Mouse (Mus musculus): ENCODE results near the gene Cisd2.

Cisd2 gene

DNA sequence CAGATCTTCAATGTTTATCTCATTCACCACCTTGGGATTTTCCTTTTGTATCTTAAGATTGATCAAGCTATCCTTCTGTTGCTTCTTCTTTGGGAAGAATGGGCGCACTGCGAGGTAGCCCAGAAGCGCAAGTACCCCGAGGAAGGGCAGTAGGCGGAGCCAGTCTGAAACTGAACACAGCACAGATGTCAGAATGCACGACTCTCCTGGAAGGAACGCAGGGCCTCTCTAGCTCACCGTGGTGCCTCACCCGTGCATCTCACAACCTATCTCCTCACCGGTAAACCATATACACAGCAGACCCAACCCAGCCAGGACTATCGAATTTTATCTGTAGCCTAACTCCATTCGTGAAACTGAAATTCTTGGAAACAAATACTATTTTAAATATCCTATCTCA lies 12.7 kb downstream of the Cisd2 start:
- no peak for DNase-seq (ENCODE audit: low spot score in 2 of 2)

GRCm38 (mm10) chr3:135409219-135409618 lies 14.5 kb downstream of the Cisd2 start:
- DNase-seq (ENCODE audit: low spot score in 2 of 2), result no peak

GRCm38 (mm10) chr3:135407351-135407750 lies 16.4 kb downstream of the Cisd2 start:
- DNase-seq (ENCODE audit: low spot score in 2 of 2), result no peak

DNA sequence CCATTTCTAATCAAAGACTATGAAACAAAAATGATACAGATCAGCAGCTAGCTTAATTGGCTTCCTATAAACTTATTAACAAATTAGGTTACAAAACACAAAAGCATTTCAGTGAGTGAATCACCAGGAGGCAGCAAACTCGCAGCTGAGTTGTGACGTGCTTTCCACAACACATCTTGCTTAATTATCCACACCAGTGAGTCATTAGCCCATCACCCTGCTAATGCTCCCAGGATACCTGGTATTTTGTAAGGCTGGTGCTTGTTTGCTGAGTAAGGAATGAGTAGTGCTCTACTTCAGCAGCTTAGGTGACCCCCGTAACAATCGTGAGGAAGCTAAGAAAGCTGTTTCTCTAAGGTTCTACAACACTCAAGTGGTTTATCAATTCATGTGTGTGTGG lies 19.1 kb downstream of the Cisd2 start:
- no peak for DNase-seq (ENCODE audit: low spot score in 2 of 2)

DNA sequence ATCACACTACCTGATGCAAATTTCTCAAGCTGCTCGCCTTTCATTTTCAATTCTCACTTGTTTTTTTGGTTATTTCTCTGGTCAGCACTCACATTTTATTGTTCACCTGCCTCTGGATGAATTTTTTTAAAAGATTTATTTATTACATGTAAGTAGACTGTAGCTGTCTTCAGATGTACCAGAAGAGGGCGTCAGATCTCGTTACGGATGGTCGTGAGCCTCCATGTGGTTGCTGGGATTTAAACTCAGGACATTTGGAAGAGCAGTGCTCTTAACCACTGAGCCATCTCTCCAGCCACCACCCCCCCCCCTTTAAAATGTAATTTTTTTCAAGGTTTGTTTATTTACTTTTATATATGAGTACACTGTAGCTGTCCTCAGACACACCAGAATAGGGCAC lies 19.9 kb downstream of the Cisd2 start:
- DNase-seq (ENCODE audit: low spot score in 2 of 2), result no peak

- no peak for DNase-seq (ENCODE audit: low spot score in 2 of 2)
These were observed 20.5 kb downstream of the Cisd2 start for GRCm38 (mm10) chr3:135403211-135403610.

GRCm38 (mm10) chr3:135402201-135402658 lies 21.5 kb downstream of the Cisd2 start:
- DNase-seq (ENCODE audit: low spot score in 2 of 2), result peak; percentile 78 to 89

GRCm38 (mm10) chr3:135397112-135397511 lies 26.6 kb downstream of the Cisd2 start:
- DNase-seq (ENCODE audit: low spot score in 2 of 2), result no peak

DNA sequence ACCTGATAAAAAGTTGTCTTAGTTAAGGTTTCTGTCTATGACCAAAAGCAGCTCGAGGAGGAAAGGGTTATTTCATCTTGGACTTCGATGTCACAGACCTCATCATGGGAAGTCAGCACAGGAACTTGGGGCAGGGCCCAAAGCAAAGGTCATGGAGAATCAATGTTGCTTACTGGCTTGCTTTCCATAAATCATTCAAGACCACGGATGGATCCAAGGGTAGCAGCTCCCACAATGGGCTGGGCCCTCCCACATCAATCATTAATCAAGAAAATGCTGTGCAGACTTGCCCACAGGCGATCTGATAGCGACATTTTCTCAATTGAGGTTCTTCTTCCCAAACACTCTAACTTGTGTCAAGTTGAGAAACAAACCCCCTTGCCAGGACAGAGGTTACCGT lies 27.6 kb downstream of the Cisd2 start:
- DNase-seq (ENCODE audit: low spot score in 2 of 2), result no peak

GRCm38 (mm10) chr3:135395085-135395484 lies 28.6 kb downstream of the Cisd2 start:
- DNase-seq (ENCODE audit: low spot score in 2 of 2), result no peak

DNA sequence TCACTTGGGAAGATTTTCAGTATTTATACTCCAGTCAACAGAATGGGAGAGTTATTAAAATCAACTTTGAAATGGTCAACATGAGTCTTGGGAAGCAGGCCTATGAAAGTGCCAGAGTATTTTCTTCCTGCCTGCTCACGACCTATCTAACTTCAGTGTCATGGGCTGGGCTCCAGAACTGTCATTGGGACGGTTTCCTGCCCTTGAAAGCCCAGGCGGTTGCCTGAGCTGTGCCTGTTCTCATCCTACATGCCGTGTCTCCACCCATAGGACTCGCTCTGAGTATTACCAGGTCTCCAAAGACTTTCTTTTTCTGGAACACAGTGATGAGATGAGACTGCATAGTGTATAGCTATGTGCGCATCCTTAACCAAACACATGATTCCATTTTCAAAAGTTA lies 30.5 kb downstream of the Cisd2 start:
- DNase-seq (ENCODE audit: low spot score in 2 of 2), result no peak

DNA sequence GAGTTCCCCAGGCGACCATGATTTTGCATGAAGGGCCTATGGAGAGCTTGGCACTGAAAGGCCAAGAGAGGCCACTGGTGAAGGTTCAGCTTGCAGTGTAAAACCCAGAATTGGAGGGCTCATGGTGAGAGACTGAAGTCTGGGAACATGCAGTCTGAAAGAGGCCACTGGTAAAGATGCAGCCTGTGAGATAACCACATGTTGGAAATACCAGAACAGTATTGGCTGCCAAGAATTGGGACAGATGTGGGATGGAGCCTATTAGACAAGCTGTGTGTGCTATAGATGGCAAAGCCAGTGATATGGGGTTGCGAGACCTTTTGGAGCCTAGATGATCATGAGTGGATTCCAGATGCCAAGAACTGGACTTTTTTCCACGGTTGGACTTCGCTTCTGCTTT lies 43.9 kb downstream of the Cisd2 start:
- DNase-seq (ENCODE audit: low spot score in 2 of 2), result no peak

- DNase-seq (ENCODE audit: low spot score in 2 of 2), result no peak
These were observed 46.3 kb downstream of the Cisd2 start for GRCm38 (mm10) chr3:135377445-135377844.

DNA sequence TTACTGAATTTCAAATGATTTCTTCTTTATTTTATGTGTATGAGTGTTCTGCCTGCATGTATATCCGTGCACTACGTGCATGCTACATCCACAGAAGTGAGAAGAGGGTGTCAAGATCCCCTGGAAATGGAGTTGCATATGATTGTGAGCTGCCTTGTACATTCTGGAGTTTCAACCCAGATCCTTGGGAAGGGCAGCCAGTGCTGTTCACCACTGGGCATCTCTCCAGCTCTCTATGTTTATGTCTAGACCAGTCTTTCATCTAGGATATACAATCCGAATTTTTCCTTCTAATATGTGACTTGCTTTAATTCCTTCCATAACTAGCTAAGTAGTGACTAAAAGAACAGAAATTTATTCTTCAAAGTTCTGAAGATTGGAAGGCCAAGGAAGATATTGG lies 47.9 kb downstream of the Cisd2 start:
- no peak for DNase-seq (ENCODE audit: low spot score in 2 of 2)

DNA sequence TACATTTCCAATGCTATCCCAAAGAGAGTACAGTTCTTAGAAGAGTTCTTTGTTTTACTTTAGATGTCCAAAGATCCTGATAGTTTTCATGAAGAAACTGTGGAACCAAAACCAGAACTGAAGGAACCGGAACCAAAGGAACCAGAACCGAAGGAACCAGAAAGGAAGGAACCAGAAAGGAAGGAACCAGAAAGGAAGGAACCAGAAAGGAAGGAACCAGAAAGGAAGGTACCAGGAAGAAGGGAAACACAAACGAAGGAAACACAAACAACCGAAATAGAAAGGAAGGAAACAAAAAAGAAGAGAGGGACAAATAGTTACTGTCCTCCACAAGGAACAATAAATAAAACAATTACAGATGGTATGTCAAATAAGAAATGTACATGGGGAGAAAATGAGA lies 66.3 kb downstream of the Cisd2 start:
- no peak for DNase-seq (ENCODE audit: low spot score in 2 of 2)

All from cerebellum, postnatal 4 days (tissue).